Mouse (Mus musculus): ENCODE data around the gene Eef1akmt1.

GRCm38 (mm10) chr14:57529086-57529785 is 42.2 kb downstream of the Eef1akmt1 start:
- TF ChIP-seq POLR2A (IDR thresholded peaks at IDR 0.05; ENCODE audit: insufficient read depth, low read depth, low read length) (no peak), CTCF (IDR thresholded peaks at IDR 0.05; ENCODE audit: insufficient read depth, low read depth, low read length) (no peak)
